Mouse (Mus musculus): ENCODE measurements at regions not wholly inside any gene's neighbourhood (a gene's known extent, or its start where the extent isn't known, plus 50 kb on each side); places are given as distances from the start of the nearest gene placed in this dataset.

DNA sequence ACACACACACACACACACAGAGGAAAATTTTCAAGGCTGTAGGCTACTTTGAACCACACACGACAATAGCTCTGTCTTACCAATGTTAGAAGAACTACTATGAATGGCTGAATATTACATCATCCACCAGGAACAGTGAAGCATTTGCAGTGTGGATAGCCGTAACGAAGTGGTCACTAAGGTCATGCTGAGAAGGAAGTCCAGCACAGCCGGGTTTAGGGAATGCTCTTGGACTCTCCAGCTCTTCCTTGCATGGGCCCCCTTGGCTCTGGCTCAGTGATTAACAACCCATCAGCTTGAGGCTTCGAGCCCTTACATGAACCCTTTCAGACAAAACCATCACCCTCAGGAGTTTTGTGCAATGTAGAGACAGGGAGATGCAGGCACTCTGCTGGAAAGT lies 245.3 kb downstream of the Adamts20 start:
- Histone ChIP-seq H3K27me3 (ENCODE audit: control insufficient read depth, insufficient read depth, low read length) (no peaks in the 10 kb centered on the region), H3K4me2 (ENCODE audit: low read length) (no peak overlapping the region), H3K36me3 (ENCODE audit: control insufficient read depth, insufficient read depth, low read length) (no peaks in the 10 kb centered on the region), H3K9me3 (ENCODE audit: control insufficient read depth, low read length) (no peaks in the 10 kb centered on the region), H3K4me3 (replicated peaks; ENCODE audit: low read depth, low read length) (no peak overlapping the region), H3K4me1 (ENCODE audit: control insufficient read depth, insufficient read depth, low read length) (no peaks in the 10 kb centered on the region; the same call in 1 of the 2 replicates), H3K27ac (replicated peaks; ENCODE audit: low read depth, low read length) (no peak overlapping the region), H3K9ac (replicated peaks; ENCODE audit: low read length) (no peak overlapping the region)
- WGBS, result 60% methylated on average over 5 of the region's 5 CpGs
- DNase-seq, result no peak
- ATAC-seq (ENCODE audit: low FRiP score, low TSS enrichment), result no peak

GRCm38 (mm10) chr15:94216703-94217102 lies 248.5 kb downstream of the Adamts20 start:
- Histone ChIP-seq H3K4me1 (ENCODE audit: control insufficient read depth, insufficient read depth, low read length) (no peaks in the 10 kb centered on the region; the same call in 1 of the 2 replicates), H3K4me2 (ENCODE audit: low read length) (no peak overlapping the region), H3K27ac (replicated peaks; ENCODE audit: low read depth, low read length) (no peak overlapping the region), H3K27me3 (ENCODE audit: control insufficient read depth, insufficient read depth, low read length) (no peaks in the 10 kb centered on the region), H3K9me3 (ENCODE audit: control insufficient read depth, low read length) (no peaks in the 10 kb centered on the region), H3K36me3 (ENCODE audit: control insufficient read depth, insufficient read depth, low read length) (no peaks in the 10 kb centered on the region), H3K9ac (replicated peaks; ENCODE audit: low read length) (no peak overlapping the region), H3K4me3 (replicated peaks; ENCODE audit: low read depth, low read length) (no peak overlapping the region)
- 95% methylated on average over 2 of the region's 2 CpGs for WGBS
- DNase-seq (no peak), ATAC-seq (ENCODE audit: low FRiP score, low TSS enrichment) (no peak)

- Histone ChIP-seq H3K4me2 (ENCODE audit: low read length) (no peak overlapping the region), H3K4me1 (ENCODE audit: control insufficient read depth, insufficient read depth, low read length) (no peaks in the 10 kb centered on the region; the same call in 1 of the 2 replicates), H3K36me3 (ENCODE audit: control insufficient read depth, insufficient read depth, low read length) (no peaks in the 10 kb centered on the region), H3K9me3 (ENCODE audit: control insufficient read depth, low read length) (0 out of 2 replicates have a peak, but pooled peaks cover 4% of the 10 kb centered on the region), H3K4me3 (replicated peaks; ENCODE audit: low read depth, low read length) (no peak overlapping the region), H3K27ac (replicated peaks; ENCODE audit: low read depth, low read length) (no peak overlapping the region), H3K27me3 (ENCODE audit: control insufficient read depth, insufficient read depth, low read length) (no peaks in the 10 kb centered on the region), H3K9ac (replicated peaks; ENCODE audit: low read length) (no peak overlapping the region)
- ATAC-seq (ENCODE audit: low FRiP score, low TSS enrichment), result no peak
- no peak for DNase-seq
- 59% methylated on average over 9 of the region's 9 CpGs for WGBS
Observed at GRCm38 (mm10) chr15:94214440-94214839, 250.8 kb downstream of the Adamts20 start.

- peak; percentile 80 for DNase-seq
- H3K36me3 ChIP-seq (ENCODE audit: control insufficient read depth, insufficient read depth, low read length), result no peaks in the 10 kb centered on the region
- no peak overlapping the region for H3K4me3 ChIP-seq (replicated peaks; ENCODE audit: low read depth, low read length)
- H3K9ac ChIP-seq (replicated peaks; ENCODE audit: low read length), result no peak overlapping the region
- H3K27me3 ChIP-seq (ENCODE audit: control insufficient read depth, insufficient read depth, low read length), result no peaks in the 10 kb centered on the region
- no peaks in the 10 kb centered on the region; the same call in 1 of the 2 replicates for H3K4me1 ChIP-seq (ENCODE audit: control insufficient read depth, insufficient read depth, low read length)
- no peak overlapping the region for H3K4me2 ChIP-seq (ENCODE audit: low read length)
- 0 out of 2 replicates have a peak, but pooled peaks cover 4% of the 10 kb centered on the region for H3K9me3 ChIP-seq (ENCODE audit: control insufficient read depth, low read length)
- no peak for ATAC-seq (ENCODE audit: low FRiP score, low TSS enrichment)
- WGBS, result 39% methylated on average over 4 of the region's 4 CpGs
- H3K27ac ChIP-seq (replicated peaks; ENCODE audit: low read depth, low read length), result no peak overlapping the region
Observed at GRCm38 (mm10) chr15:94213393-94213792, 251.8 kb downstream of the Adamts20 start.

DNA sequence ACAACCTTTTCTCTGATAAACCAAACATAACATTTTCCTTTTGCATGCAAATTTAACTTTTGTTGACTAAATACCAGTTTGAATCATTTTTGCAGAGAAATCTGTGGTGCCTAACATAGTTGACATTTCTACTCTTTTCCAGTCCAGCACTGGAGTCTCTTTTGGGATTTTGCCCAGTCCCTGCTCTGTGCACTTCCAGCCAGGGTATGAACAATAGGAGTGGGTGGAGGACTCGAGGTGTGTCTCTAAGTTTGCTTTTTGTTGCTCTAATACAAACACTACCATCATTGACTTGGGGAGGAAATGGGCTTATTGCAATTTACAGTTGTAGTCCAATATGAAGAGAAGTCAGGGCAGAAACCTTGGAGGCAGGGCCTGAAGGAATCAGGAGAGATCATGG lies 256.7 kb downstream of the Adamts20 start:
- Histone ChIP-seq H3K4me3 (replicated peaks; ENCODE audit: low read depth, low read length) (no peak overlapping the region), H3K9ac (replicated peaks; ENCODE audit: low read length) (no peak overlapping the region), H3K36me3 (ENCODE audit: control insufficient read depth, insufficient read depth, low read length) (no peaks in the 10 kb centered on the region), H3K27ac (replicated peaks; ENCODE audit: low read depth, low read length) (no peak overlapping the region), H3K4me2 (ENCODE audit: low read length) (no peak overlapping the region), H3K27me3 (ENCODE audit: control insufficient read depth, insufficient read depth, low read length) (no peaks in the 10 kb centered on the region), H3K4me1 (ENCODE audit: control insufficient read depth, insufficient read depth, low read length) (no peaks in the 10 kb centered on the region), H3K9me3 (ENCODE audit: control insufficient read depth, low read length) (0 out of 2 replicates have a peak, but pooled peaks cover 4% of the 10 kb centered on the region)
- ATAC-seq (ENCODE audit: low FRiP score, low TSS enrichment), result no peak
- 47% methylated on average over 1 of the region's 1 CpGs for WGBS
- no peak for DNase-seq

DNA sequence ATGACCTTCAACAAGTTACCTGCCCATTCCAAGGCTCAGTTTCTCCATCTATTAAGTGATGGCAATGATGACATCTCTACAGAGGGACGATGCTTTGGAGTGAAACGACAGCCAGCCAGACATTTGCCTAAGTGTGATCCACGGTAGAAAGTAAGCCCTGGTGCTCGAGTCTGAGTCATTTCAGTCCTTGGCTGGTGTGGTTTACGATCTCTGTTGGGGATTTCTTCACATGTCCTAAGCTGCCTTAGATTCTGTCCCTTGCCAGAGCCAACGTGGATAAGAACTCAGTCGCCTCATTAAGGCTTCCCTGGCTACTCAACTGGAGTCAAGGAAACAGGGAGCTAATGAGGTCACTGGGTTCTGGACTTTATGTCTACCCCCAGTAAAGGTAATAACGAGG lies 258.8 kb downstream of the Adamts20 start:
- Histone ChIP-seq H3K27me3 (ENCODE audit: control insufficient read depth, insufficient read depth, low read length) (no peaks in the 10 kb centered on the region), H3K4me2 (ENCODE audit: low read length) (no peak overlapping the region), H3K9me3 (ENCODE audit: control insufficient read depth, low read length) (0 out of 2 replicates have a peak, but pooled peaks cover 3% of the 10 kb centered on the region), H3K9ac (replicated peaks; ENCODE audit: low read length) (no peak overlapping the region), H3K27ac (replicated peaks; ENCODE audit: low read depth, low read length) (no peak overlapping the region), H3K36me3 (ENCODE audit: control insufficient read depth, insufficient read depth, low read length) (no peaks in the 10 kb centered on the region), H3K4me1 (ENCODE audit: control insufficient read depth, insufficient read depth, low read length) (no peaks in the 10 kb centered on the region), H3K4me3 (replicated peaks; ENCODE audit: low read depth, low read length) (no peak overlapping the region)
- WGBS, result 89% methylated on average over 8 of the region's 8 CpGs
- DNase-seq (no peak), ATAC-seq (ENCODE audit: low FRiP score, low TSS enrichment) (no peak)

- DNase-seq (no peak), ATAC-seq (ENCODE audit: low FRiP score, low TSS enrichment) (no peak)
- Histone ChIP-seq H3K4me2 (ENCODE audit: low read length) (no peak overlapping the region), H3K27me3 (ENCODE audit: control insufficient read depth, insufficient read depth, low read length) (no peaks in the 10 kb centered on the region), H3K36me3 (ENCODE audit: control insufficient read depth, insufficient read depth, low read length) (no peaks in the 10 kb centered on the region), H3K9me3 (ENCODE audit: control insufficient read depth, low read length) (no peaks in the 10 kb centered on the region), H3K4me3 (replicated peaks; ENCODE audit: low read depth, low read length) (no peak overlapping the region), H3K4me1 (ENCODE audit: control insufficient read depth, insufficient read depth, low read length) (no peaks in the 10 kb centered on the region), H3K27ac (replicated peaks; ENCODE audit: low read depth, low read length) (no peak overlapping the region), H3K9ac (replicated peaks; ENCODE audit: low read length) (no peak overlapping the region)
- 76% methylated on average over 11 of the region's 11 CpGs for WGBS
Observed at GRCm38 (mm10) chr15:94205309-94205893, 259.8 kb downstream of the Adamts20 start.

- Histone ChIP-seq H3K9ac (replicated peaks; ENCODE audit: low read length) (no peak overlapping the region), H3K27ac (replicated peaks; ENCODE audit: low read depth, low read length) (no peak overlapping the region), H3K4me1 (ENCODE audit: control insufficient read depth, insufficient read depth, low read length) (no peaks in the 10 kb centered on the region), H3K27me3 (ENCODE audit: control insufficient read depth, insufficient read depth, low read length) (no peaks in the 10 kb centered on the region), H3K4me2 (ENCODE audit: low read length) (no peak overlapping the region), H3K4me3 (replicated peaks; ENCODE audit: low read depth, low read length) (no peak overlapping the region), H3K36me3 (ENCODE audit: control insufficient read depth, insufficient read depth, low read length) (no peaks in the 10 kb centered on the region), H3K9me3 (ENCODE audit: control insufficient read depth, low read length) (no peaks in the 10 kb centered on the region)
- ATAC-seq (ENCODE audit: low FRiP score, low TSS enrichment) (no peak), DNase-seq (no peak)
- 68% methylated on average over 7 of the region's 7 CpGs for WGBS
Observed at GRCm38 (mm10) chr15:94190081-94190488, 275.1 kb downstream of the Adamts20 start.

GRCm38 (mm10) chr15:94187588-94187987 lies 277.6 kb downstream of the Adamts20 start:
- WGBS, result 87% methylated on average over 4 of the region's 4 CpGs
- no peak overlapping the region for H3K4me3 ChIP-seq (replicated peaks; ENCODE audit: low read depth, low read length)

More at GRCm38 (mm10) chr15:94187588-94187987, 277.6 kb downstream of the Adamts20 start:
- no peak overlapping the region for H3K9ac ChIP-seq (replicated peaks; ENCODE audit: low read length)
- H3K9me3 ChIP-seq (ENCODE audit: control insufficient read depth, low read length), result no peaks in the 10 kb centered on the region
- H3K27ac ChIP-seq (replicated peaks; ENCODE audit: low read depth, low read length), result no peak overlapping the region
- no peak overlapping the region for H3K4me2 ChIP-seq (ENCODE audit: low read length)
- no peaks in the 10 kb centered on the region for H3K36me3 ChIP-seq (ENCODE audit: control insufficient read depth, insufficient read depth, low read length)
- H3K27me3 ChIP-seq (ENCODE audit: control insufficient read depth, insufficient read depth, low read length), result no peaks in the 10 kb centered on the region
- DNase-seq (no peak), ATAC-seq (ENCODE audit: low FRiP score, low TSS enrichment) (no peak)
- no peaks in the 10 kb centered on the region for H3K4me1 ChIP-seq (ENCODE audit: control insufficient read depth, insufficient read depth, low read length)
